ENCODE assay signal across 10 mouse cellular contexts in genomic region chr13:49306771-49307310, GRCm38 (mm10). TPM values are rescaled to one million over a fixed set of nuclear protein-coding genes. Genes with fewer than 3 reads are reported as not detected.
A peak's percentile ranks its signal among the peaks of the same experiment; 100 is the strongest.
DNase-seq lines count a peak whose midpoint lies in the region; ATAC-seq and TF ChIP-seq lines count a peak whose summit lies in the region.
"Had no signal": no experiment of that assay in that cellular context is flagged by ENCODE, and none has a peak within 500 bp of the region (broad histone marks: within the 10 kb centered on the region; RNA-seq: fewer than 3 reads in every experiment).

No protein-coding gene starts in this region.

- peak overlapping the region; percentile 81 for H3K27ac ChIP-seq in heart, embryonic 15.5 days
- H3K27ac ChIP-seq in MEL (ENCODE audit: control insufficient read depth, low read depth, low read length): peak overlapping the region; percentile 94
- peak overlapping the region; percentile 85 for H3K27ac ChIP-seq in embryonic facial prominence, embryonic 15.5 days (replicated peaks)
- H3K27ac ChIP-seq: hindbrain, embryonic 14.5 days; limb, embryonic 13.5 days had no signal

- 32% methylated on average over 7 of the region's 7 CpGs for WGBS in heart, embryonic 15.5 days
- WGBS in embryonic facial prominence, embryonic 15.5 days: 46% methylated on average over 7 of the region's 7 CpGs

- H3K4me2 ChIP-seq in heart, embryonic 15.5 days: peak overlapping the region; percentile 47
- peak overlapping the region; percentile 31; the same call in 1 of the 2 replicates for H3K4me2 ChIP-seq in embryonic facial prominence, embryonic 15.5 days (replicated peaks)
- H3K4me2 ChIP-seq: hindbrain, embryonic 14.5 days; limb, embryonic 13.5 days had no signal

- H3K9ac ChIP-seq in heart, embryonic 15.5 days: peak overlapping the region; percentile 13; the same call in 1 of the 2 replicates
- peak overlapping the region; percentile 64 for H3K9ac ChIP-seq in MEL (ENCODE audit: control insufficient read depth, low read depth, low read length, poor library complexity, severe bottlenecking)
- no peak overlapping the region for H3K9ac ChIP-seq in embryonic facial prominence, embryonic 15.5 days
- H3K9ac ChIP-seq: hindbrain, embryonic 14.5 days; limb, embryonic 13.5 days had no signal

- H3K9me3 ChIP-seq in heart, embryonic 15.5 days (replicated peaks): no peaks in the 10 kb centered on the region
- H3K9me3 ChIP-seq in MEL (replicated peaks; ENCODE audit: insufficient read depth, low read length): no peaks in the 10 kb centered on the region
- H3K9me3 ChIP-seq in embryonic facial prominence, embryonic 15.5 days (replicated peaks): no peaks in the 10 kb centered on the region
- H3K9me3 ChIP-seq: limb, embryonic 13.5 days had no signal

- TF ChIP-seq EP300 in MEL (IDR thresholded peaks at IDR 0.05; ENCODE audit: low read depth in 1 of 2, low read length in 2 of 2): no peak

- no peak for DNase-seq in heart, adult 9 months (ENCODE audit: low spot score in 2 of 2)
- no peak for DNase-seq in MEL (ENCODE audit: low read depth, low spot score)
- peak; percentile 29 to 48 for DNase-seq in lung, postnatal 4 days
- no peak for DNase-seq in cerebellum, postnatal 36 days
- no peak for DNase-seq in ovary, postnatal 36 days (ENCODE audit: low spot score)
- no peak for DNase-seq in testis, postnatal 10 days (ENCODE audit: low spot score)

- no peak for TF ChIP-seq RAD21 in MEL (IDR thresholded peaks at IDR 0.05; ENCODE audit: low read depth, low read length)

- H3K27me3 ChIP-seq in heart, embryonic 15.5 days: no peaks in the 10 kb centered on the region
- no peaks in the 10 kb centered on the region for H3K27me3 ChIP-seq in MEL (ENCODE audit: control insufficient read depth in 1 of 2, insufficient read depth in 2 of 2, low read length in 2 of 2)
- no peaks in the 10 kb centered on the region for H3K27me3 ChIP-seq in embryonic facial prominence, embryonic 15.5 days
- H3K27me3 ChIP-seq: limb, embryonic 13.5 days had no signal

- no peaks in the 10 kb centered on the region for H3K79me2 ChIP-seq in MEL (ENCODE audit: control insufficient read depth, insufficient read depth, low read length, poor library complexity)

- peak; percentile 16; the same call in 1 of the 2 replicates for ATAC-seq in heart, embryonic 15.5 days (replicated peaks; ENCODE audit: insufficient number of reproducible peaks, insufficient read depth, low FRiP score, low read depth)
- no peak for ATAC-seq in embryonic facial prominence, embryonic 15.5 days (ENCODE audit: insufficient number of reproducible peaks, low FRiP score, low TSS enrichment, low read depth)

- no peak for TF ChIP-seq POLR2A in MEL (IDR thresholded peaks at IDR 0.05; ENCODE audit: control insufficient read depth in 1 of 2, insufficient read depth in 1 of 2, low read depth in 1 of 2, low read length in 2 of 2, poor library complexity in 1 of 2)

- no peak for TF ChIP-seq CTCF in MEL (IDR thresholded peaks at IDR 0.05 in 2 of 3, conservative IDR thresholded peaks at IDR 0.05 in 1 of 3; ENCODE audit: control insufficient read depth in 1 of 3, insufficient read depth in 1 of 3, low read depth in 2 of 3, low read length in 3 of 3, poor library complexity in 1 of 3, severe bottlenecking in 1 of 3)

- H3K4me1 ChIP-seq in heart, embryonic 15.5 days (replicated peaks): peaks cover 18% of the 10 kb centered on the region
- peaks cover 2 to 18% of the 10 kb centered on the region in 2 experiments; a peak in 3 of 4 replicates for H3K4me1 ChIP-seq in MEL (ENCODE audit: control insufficient read depth in 1 of 2, insufficient read depth in 2 of 2, low read length in 2 of 2)
- peaks cover 11% of the 10 kb centered on the region for H3K4me1 ChIP-seq in embryonic facial prominence, embryonic 15.5 days

- peak overlapping the region; percentile 23 for H3K4me3 ChIP-seq in heart, embryonic 15.5 days
- H3K4me3 ChIP-seq in MEL (ENCODE audit: control insufficient read depth in 1 of 2, insufficient read depth in 1 of 2, low read depth in 2 of 2, low read length in 2 of 2): peak overlapping the region; percentile 56 to 60
- no peak overlapping the region for H3K4me3 ChIP-seq in embryonic facial prominence, embryonic 15.5 days (replicated peaks)
- H3K4me3 ChIP-seq: limb, embryonic 13.5 days had no signal

- H3K36me3 ChIP-seq in heart, embryonic 15.5 days: no peaks in the 10 kb centered on the region
- H3K36me3 ChIP-seq in MEL (ENCODE audit: control insufficient read depth in 1 of 2, insufficient read depth in 2 of 2, low read length in 2 of 2): peaks cover 0 to 8% of the 10 kb centered on the region in 2 experiments; a peak in 1 of 4 replicates
- H3K36me3 ChIP-seq in embryonic facial prominence, embryonic 15.5 days: no peaks in the 10 kb centered on the region
- H3K36me3 ChIP-seq: limb, embryonic 13.5 days had no signal

TF ChIP-seq in MEL, 35 proteins besides CTCF, POLR2A, EP300 and RAD21:
- TF ChIP-seq E2F4 (IDR thresholded peaks at IDR 0.05; ENCODE audit: borderline replicate concordance, low read depth, low read length): no peak
- no peak for TF ChIP-seq MYC (IDR thresholded peaks at IDR 0.05; ENCODE audit: low read depth, low read length)
- no peak for TF ChIP-seq MAFK (IDR thresholded peaks at IDR 0.05; ENCODE audit: borderline replicate concordance, low read depth, low read length)
- no peak for TF ChIP-seq ZKSCAN1 (IDR thresholded peaks at IDR 0.05; ENCODE audit: low read depth, low read length)

RNA-seq across cellular contexts. Expression of gene Fgd3, which starts 13.3 kb away (rescaled TPM):
- 0.14 and 0.32 TPM in 2 replicates for polyA plus RNA-seq in heart, embryonic 15.5 days (2015; fragmentation: Nextera tagmentation; extraction: Ambion mirVana)
- total RNA-seq in MEL (2012; rRNA removed): 5.0 and 6.7 TPM in 2 replicates
- 1 to 10 TPM in 1 of 2 experiments, not detected in 1; 6.9 TPM for polyA plus RNA-seq in MEL (2012; ENCODE audit: insufficient read depth in 1 of 2, insufficient read length in 2 of 2, low read depth in 1 of 2, low replicate concordance in 2 of 2, missing spikeins in 1 of 2)
- 0.45 and 0.65 TPM in 2 replicates for polyA plus RNA-seq in embryonic facial prominence, embryonic 15.5 days (2015; fragmentation: Nextera tagmentation; extraction: Ambion mirVana)

RNA-seq across cellular contexts. Expression of gene Bicd2, which starts 34.5 kb away (rescaled TPM):
- polyA plus RNA-seq in heart, embryonic 15.5 days (2015; fragmentation: Nextera tagmentation; extraction: Ambion mirVana): 47.4 and 48.2 TPM in 2 replicates
- 18.0 and 21.8 TPM in 2 replicates for total RNA-seq in MEL (2012; rRNA removed)
- polyA plus RNA-seq in MEL (2012; ENCODE audit: insufficient read depth in 1 of 2, insufficient read length in 2 of 2, low read depth in 1 of 2, low replicate concordance in 2 of 2, missing spikeins in 1 of 2): 10 to 100 TPM in 1 of 2 experiments, not detected in 1; 22.6 TPM
- polyA plus RNA-seq in embryonic facial prominence, embryonic 15.5 days (2015; fragmentation: Nextera tagmentation; extraction: Ambion mirVana): 36.0 and 38.7 TPM in 2 replicates

RNA-seq across cellular contexts. Expression of gene Susd3, which starts 58.3 kb away (rescaled TPM):
- 1.6 and 2.5 TPM in 2 replicates for polyA plus RNA-seq in heart, embryonic 15.5 days (2015; fragmentation: Nextera tagmentation; extraction: Ambion mirVana)
- 12.5 and 16.2 TPM in 2 replicates for total RNA-seq in MEL (2012; rRNA removed)
- polyA plus RNA-seq in MEL (2012; ENCODE audit: insufficient read depth in 1 of 2, insufficient read length in 2 of 2, low read depth in 1 of 2, low replicate concordance in 2 of 2, missing spikeins in 1 of 2): 10 to 100 TPM in 1 of 2 experiments, not detected in 1; 10.8 TPM
- 2.3 and 3.7 TPM in 2 replicates for polyA plus RNA-seq in embryonic facial prominence, embryonic 15.5 days (2015; fragmentation: Nextera tagmentation; extraction: Ambion mirVana)

Comparison
In these comparisons a context has a peak if more than half of its experiments do, and no peak if none do; other contexts are left out.
1. DNase-seq: peak in lung, postnatal 4 days (2 of 2); none in heart, adult 9 months (0 of 2), MEL (single experiment), cerebellum, postnatal 36 days (0 of 2), ovary, postnatal 36 days (single experiment) and testis, postnatal 10 days (single experiment).
2. Peak in every context shown above with its lines, with median percentiles within 50 percentile points of each other: H3K27ac ChIP-seq.